ENCODE assay signal across 10 mouse cellular contexts in genomic region chr10:120666985-120667677, GRCm38 (mm10).
A peak's percentile ranks its signal among the peaks of the same experiment; 100 is the strongest.
DNase-seq lines count a peak whose midpoint lies in the region; ATAC-seq and TF ChIP-seq lines count a peak whose summit lies in the region.
"Had no signal": no experiment of that assay in that cellular context is flagged by ENCODE, and none has a peak within 500 bp of the region (broad histone marks: within the 10 kb centered on the region; RNA-seq: fewer than 3 reads in every experiment).

No protein-coding gene starts in this region.

- no peak overlapping the region for H3K9ac ChIP-seq in heart, embryonic 12.5 days
- H3K9ac ChIP-seq in ES-E14 (ENCODE audit: insufficient read depth, low read depth, low read length, poor library complexity, severe bottlenecking): no peak overlapping the region
- H3K9ac ChIP-seq in kidney, postnatal 0 days (ENCODE audit: low read depth, low read length): no peak overlapping the region
- H3K9ac ChIP-seq: neural tube, embryonic 13.5 days had no signal

- H3K4me1 ChIP-seq in heart, embryonic 12.5 days (replicated peaks): no peaks in the 10 kb centered on the region; the same call in 1 of the 2 replicates
- H3K4me1 ChIP-seq in ES-E14 (ENCODE audit: control insufficient read depth in 2 of 2, insufficient read depth in 2 of 2, low read length in 2 of 2, poor library complexity in 1 of 2): peaks cover 0 to 2% of the 10 kb centered on the region in 2 experiments; a peak in 1 of 4 replicates
- H3K4me1 ChIP-seq in kidney, postnatal 0 days (replicated peaks; ENCODE audit: insufficient read depth, low read length): no peaks in the 10 kb centered on the region
- H3K4me1 ChIP-seq: neural tube, embryonic 13.5 days had no signal

- no peak for ATAC-seq in heart, embryonic 12.5 days (ENCODE audit: insufficient number of reproducible peaks, low FRiP score)
- peak; percentile 82 for ATAC-seq in kidney, postnatal 0 days (replicated peaks; ENCODE audit: low FRiP score, low read depth)

- no peaks in the 10 kb centered on the region for H3K27me3 ChIP-seq in heart, embryonic 12.5 days (replicated peaks)
- H3K27me3 ChIP-seq in kidney, postnatal 0 days (ENCODE audit: insufficient read depth, low read length): no peaks in the 10 kb centered on the region

- H3K27ac ChIP-seq in heart, embryonic 12.5 days (ENCODE audit: poor library complexity, severe bottlenecking): no peak overlapping the region
- H3K27ac ChIP-seq in ES-E14 (ENCODE audit: insufficient read depth, low read depth, low read length, poor library complexity, severe bottlenecking): no peak overlapping the region
- H3K27ac ChIP-seq in gastrocnemius, adult 2 months: no peak overlapping the region
- H3K27ac ChIP-seq in kidney, postnatal 0 days: no peak overlapping the region
- H3K27ac ChIP-seq: neural tube, embryonic 13.5 days had no signal

- H3K4me2 ChIP-seq in heart, embryonic 12.5 days: no peak overlapping the region
- H3K4me2 ChIP-seq in kidney, postnatal 0 days (ENCODE audit: low read length): no peak overlapping the region
- H3K4me2 ChIP-seq: neural tube, embryonic 13.5 days had no signal

- H3K4me3 ChIP-seq in heart, embryonic 12.5 days: no peak overlapping the region
- no peak overlapping the region for H3K4me3 ChIP-seq in ES-E14 (ENCODE audit: insufficient read depth in 1 of 2, low read depth in 1 of 2, low read length in 2 of 2, poor library complexity in 1 of 2, severe bottlenecking in 1 of 2)
- H3K4me3 ChIP-seq in gastrocnemius, adult 2 months: no peak overlapping the region
- H3K4me3 ChIP-seq in kidney, postnatal 0 days (replicated peaks; ENCODE audit: low read depth, low read length): no peak overlapping the region
- H3K4me3 ChIP-seq: neural tube, embryonic 13.5 days had no signal

- H3K9me3 ChIP-seq in heart, embryonic 12.5 days (replicated peaks): 0 out of 2 replicates have a peak, but pooled peaks cover 4% of the 10 kb centered on the region
- H3K9me3 ChIP-seq in ES-E14 (ENCODE audit: control insufficient read depth, insufficient read depth, low read depth, low read length): no peaks in the 10 kb centered on the region
- no peaks in the 10 kb centered on the region for H3K9me3 ChIP-seq in kidney, postnatal 0 days (replicated peaks; ENCODE audit: low read length)
- H3K9me3 ChIP-seq: neural tube, embryonic 13.5 days had no signal

- DNase-seq in heart, adult 18-20 months: peak; percentile 40 to 81
- peak; percentile 60 for DNase-seq in ES-E14 (ENCODE audit: low read depth, low spot score)
- DNase-seq in cerebellum, postnatal 10 days: peak; percentile 88
- peak; percentile 76 for DNase-seq in gastrocnemius, adult 2 months
- peak; percentile 87 for DNase-seq in kidney, postnatal 0 days (ENCODE audit: low spot score)
- peak; percentile 76 for DNase-seq in lung, postnatal 14 days
- DNase-seq in thymus, postnatal 36 days: peak; percentile 14 to 19

- 67% methylated on average over 12 of the region's 12 CpGs for whole genome bisulfite sequencing in heart, embryonic 12.5 days
- WGBS in kidney, postnatal 0 days: 58% methylated on average over 12 of the region's 12 CpGs

- intact Hi-C loops in gastrocnemius, adult 2 months (cut with DNase I): loop anchor here (2.0 to 10.0 kb wide), 3 partner anchors 80 to 435 kb away; no protein-coding TSS in a partner anchor

- H3K36me3 ChIP-seq in heart, embryonic 12.5 days: no peaks in the 10 kb centered on the region
- H3K36me3 ChIP-seq in ES-E14 (ENCODE audit: control insufficient read depth, insufficient read depth, low read length, poor library complexity, severe bottlenecking): no peaks in the 10 kb centered on the region
- H3K36me3 ChIP-seq in kidney, postnatal 0 days (ENCODE audit: insufficient read depth, low read length): no peaks in the 10 kb centered on the region
- H3K36me3 ChIP-seq: G1E; neural tube, embryonic 13.5 days had no signal

- TF ChIP-seq CTCF in gastrocnemius, adult 2 months (IDR thresholded peaks at IDR 0.05): peak; percentile 72
- TF ChIP-seq CTCF in kidney, postnatal 0 days (IDR thresholded peaks at IDR 0.05; ENCODE audit: low read depth): peak; percentile 81

- in situ Hi-C loops in ES-E14 (cut with MboI; ENCODE audit: low sequenced_read_pairs in 2 of 2, unreplicated experiment in 2 of 2): no loop called here

TF ChIP-seq in ES-E14, 5 proteins besides CTCF, POLR2A, EP300 and RAD21:
- 0 out of 2 replicates have a peak, but pooled peaks have one; percentile 48 for TF ChIP-seq ZC3H11A (IDR thresholded peaks at IDR 0.05; ENCODE audit: borderline replicate concordance, low read depth, low read length)
- no peak for TF ChIP-seq MAFK (IDR thresholded peaks at IDR 0.05; ENCODE audit: insufficient read depth, low read depth, low read length)

Comparison
In these comparisons a context has a peak if more than half of its experiments do, and no peak if none do; other contexts are left out.
1. DNase-seq: peak in every context shown above with its lines; median percentile 88 in cerebellum, postnatal 10 days; 87 in kidney, postnatal 0 days; 76 in gastrocnemius, adult 2 months; 76 in lung, postnatal 14 days; 60 in heart, adult 18-20 months; 60 in ES-E14; 16 in thymus, postnatal 36 days.